Mouse (Mus musculus) neural tube, embryonic 13.5 days (tissue): ENCODE data around the gene Efemp2. TPM values are rescaled to one million over a fixed set of nuclear protein-coding genes. Genes with fewer than 3 reads are reported as not detected.

Experiments
- ATAC-seq: fragments of 200-750 bp; cut with Nextera tagmentation; 2 replicates; pipeline ENCODE4 v1.8.0; 2017; ENCODE audit warnings: low read depth, mild to moderate bottlenecking, moderate TSS enrichment, moderate library complexity
- H3K27ac ChIP-seq: fragments of 300-500 bp; sonication (generic); replicated peaks from 2 replicates; pipeline ENCODE4 v1.5.1; 2015; ENCODE audit warnings: moderate library complexity, mild to moderate bottlenecking, inconsistent platforms
- H3K27me3 ChIP-seq: fragments of 300-500 bp; sonication (generic); 2 replicates; pipeline ENCODE4 v1.6.1; 2015; ENCODE audit warnings: mild to moderate bottlenecking, inconsistent platforms
- H3K36me3 ChIP-seq: fragments of 300-500 bp; sonication (generic); 2 replicates; pipeline ENCODE4 v1.6.1; 2015; ENCODE audit warnings: mild to moderate bottlenecking, inconsistent platforms
- H3K4me1 ChIP-seq: fragments of 300-500 bp; sonication (generic); replicated peaks from 2 replicates; pipeline ENCODE4 v1.6.1; 2015; ENCODE audit warnings: inconsistent platforms
- H3K4me2 ChIP-seq: fragments of 300-500 bp; sonication (generic); 2 replicates; pipeline ENCODE4 v1.6.1; 2015; ENCODE audit warnings: inconsistent platforms, mild to moderate bottlenecking, moderate library complexity
- H3K4me3 ChIP-seq: fragments of 300-500 bp; sonication (generic); 2 replicates; pipeline ENCODE4 v1.5.1; 2015; ENCODE audit warnings: mild to moderate bottlenecking, inconsistent platforms
- H3K9ac ChIP-seq: fragments of 300-500 bp; sonication (generic); 2 replicates; pipeline ENCODE4 v1.6.1; 2015; ENCODE audit warnings: moderate library complexity, mild to moderate bottlenecking, inconsistent platforms
- H3K9me3 ChIP-seq: fragments of 300-500 bp; sonication (generic); 2 replicates; pipeline ENCODE4 v1.6.1; 2016; ENCODE audit warnings: inconsistent platforms
- WGBS: fragments of 180-500 bp; shearing (Covaris S2); methylation state at CpG from one replicate; pipeline ENCODE4 v1.1.7; 2015; 5-methylcytosine and 5-hydroxymethylcytosine counted together
- polyA plus RNA-seq: library from polyadenylated mRNA; unstranded; fragments of >200 nt; fragmentation: Nextera tagmentation; extraction: Ambion mirVana; gene quantifications from 2 replicates; pipeline ENCODE4 v1.2.1, GENCODE M21; 2015

Efemp2 gene
- polyA plus RNA-seq, 1 experiment from 2014 or later = 56.9 TPM

DNA sequence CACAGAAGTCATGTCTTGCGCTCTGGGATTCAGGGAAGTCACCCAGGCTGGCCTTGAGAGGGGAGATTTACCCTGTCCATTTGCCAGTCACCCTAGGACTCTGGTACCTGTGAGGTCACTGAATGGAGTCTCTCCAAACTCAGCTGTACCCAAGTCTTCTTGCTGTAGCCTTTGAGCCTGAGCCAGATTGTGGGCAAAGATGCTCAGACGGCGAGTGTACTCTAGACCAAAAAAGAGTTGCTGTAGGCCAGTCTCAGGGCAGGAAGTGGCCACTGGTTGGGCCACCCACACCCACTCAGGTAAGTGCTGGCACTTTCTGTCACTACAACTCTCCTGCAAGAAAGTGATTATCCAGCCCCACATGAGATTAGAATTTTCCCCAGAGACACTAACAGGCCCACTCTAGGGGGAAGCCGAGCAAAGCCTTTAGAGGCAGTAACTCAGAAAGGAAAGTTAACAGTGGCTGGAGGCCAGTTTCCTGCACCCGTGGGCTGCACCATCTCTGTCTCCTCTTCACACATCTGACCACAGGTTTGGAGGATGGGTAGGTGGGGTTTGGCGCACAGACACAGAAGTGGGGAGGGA, 6.7 kb upstream of the Efemp2 start:
- Histone ChIP-seq H3K36me3 (peaks cover 54% of the 10 kb centered on the region), H3K4me3 (no peak overlapping the region), H3K9me3 (no peaks in the 10 kb centered on the region), H3K27ac (no peak overlapping the region), H3K4me1 (peaks cover 18% of the 10 kb centered on the region), H3K9ac (no peak overlapping the region), H3K27me3 (no peaks in the 10 kb centered on the region), H3K4me2 (no peak overlapping the region)
- WGBS = 95% methylated on average over 6 of the region's 6 CpGs
- ATAC-seq = no peak

- peaks cover 42% of the 10 kb centered on the region for H3K36me3 ChIP-seq
- no peak within 1 kb of the TSS for H3K4me2 ChIP-seq
- ATAC-seq = no peak
- no peak within 1 kb of the TSS for H3K9ac ChIP-seq
- H3K27ac ChIP-seq = no peak within 1 kb of the TSS
- no peaks in the 10 kb centered on the region for H3K9me3 ChIP-seq
- H3K4me1 ChIP-seq = peaks cover 18% of the 10 kb centered on the region
- no peak within 1 kb of the TSS for H3K4me3 ChIP-seq
- no peaks in the 10 kb centered on the region for H3K27me3 ChIP-seq
- WGBS = 63% methylated on average over 5 of the region's 5 CpGs
Measured at GRCm38 (mm10) chr19:5468374-5468773, 5.4 kb upstream of the Efemp2 start, which contains the start of gene Ctsw. Ctsw (minus strand) TSS chr19:5468507.

DNA sequence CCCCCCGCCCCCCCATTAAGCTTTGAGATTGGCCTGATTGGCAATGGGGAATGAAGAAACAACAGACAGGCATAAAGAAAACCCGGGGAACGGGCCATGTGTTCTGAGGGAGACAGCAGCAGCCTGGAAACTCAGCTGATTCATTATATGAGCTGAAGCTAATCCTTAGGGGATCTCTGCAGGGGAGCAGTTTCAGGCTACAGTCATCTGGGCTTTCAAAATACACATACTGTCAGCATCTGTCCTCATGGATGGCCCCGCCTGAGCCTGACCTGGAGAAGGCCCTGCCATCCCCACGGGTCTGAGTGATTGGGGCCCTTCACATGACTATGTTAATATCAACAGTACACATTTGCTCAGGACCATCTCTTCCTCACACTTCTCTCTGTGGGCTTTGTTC, 1.9 kb upstream of the Efemp2 start:
- Histone ChIP-seq H3K4me2 (no peak overlapping the region), H3K4me3 (no peak overlapping the region), H3K9ac (no peak overlapping the region), H3K4me1 (peaks cover 29% of the 10 kb centered on the region), H3K27me3 (no peaks in the 10 kb centered on the region), H3K36me3 (peaks cover 14% of the 10 kb centered on the region), H3K9me3 (no peaks in the 10 kb centered on the region), H3K27ac (peak overlapping the region; percentile 30; the same call in 1 of the 2 replicates)
- ATAC-seq = no peak
- WGBS = 44% methylated on average over 5 of the region's 5 CpGs

- Histone ChIP-seq H3K27me3 (no peaks in the 10 kb centered on the region), H3K4me1 (peaks cover 38% of the 10 kb centered on the region), H3K9ac (no peak overlapping the region), H3K9me3 (no peaks in the 10 kb centered on the region), H3K27ac (no peak overlapping the region), H3K36me3 (peaks cover 4% of the 10 kb centered on the region), H3K4me3 (no peak overlapping the region), H3K4me2 (no peak overlapping the region)
- WGBS = 82% methylated on average over 3 of the region's 3 CpGs
- ATAC-seq = no peak
Measured at GRCm38 (mm10) chr19:5472857-5473256, 897 bp upstream of the Efemp2 start.

GRCm38 (mm10) chr19:5474281-5475068, 721 bp downstream of the Efemp2 start:
- WGBS = 1% methylated on average over 48 of the region's 68 CpGs
- peak overlapping the region; percentile 52 for H3K4me3 ChIP-seq
- peaks cover 40% of the 10 kb centered on the region for H3K4me1 ChIP-seq
- H3K36me3 ChIP-seq = 0 out of 2 replicates have a peak, but pooled peaks cover 13% of the 10 kb centered on the region
- peak overlapping the region; percentile 72 for H3K9ac ChIP-seq
- no peaks in the 10 kb centered on the region for H3K27me3 ChIP-seq
- no peaks in the 10 kb centered on the region for H3K9me3 ChIP-seq
- H3K4me2 ChIP-seq = peak overlapping the region; percentile 83
- ATAC-seq = peak; percentile 46
- peak overlapping the region; percentile 74 for H3K27ac ChIP-seq

- Histone ChIP-seq H3K9ac (peak overlapping the region; percentile 72), H3K9me3 (no peaks in the 10 kb centered on the region), H3K36me3 (peaks cover 18% of the 10 kb centered on the region; the same call in 1 of the 2 replicates), H3K4me3 (peak overlapping the region; percentile 52), H3K4me2 (peak overlapping the region; percentile 83), H3K27me3 (no peaks in the 10 kb centered on the region), H3K27ac (peak overlapping the region; percentile 74), H3K4me1 (peaks cover 40% of the 10 kb centered on the region)
- ATAC-seq = peak; percentile 28; the same call in 1 of the 2 replicates
- WGBS = 21% methylated on average over 13 of the region's 13 CpGs
Measured at GRCm38 (mm10) chr19:5475069-5475714, 1.4 kb downstream of the Efemp2 start.

DNA sequence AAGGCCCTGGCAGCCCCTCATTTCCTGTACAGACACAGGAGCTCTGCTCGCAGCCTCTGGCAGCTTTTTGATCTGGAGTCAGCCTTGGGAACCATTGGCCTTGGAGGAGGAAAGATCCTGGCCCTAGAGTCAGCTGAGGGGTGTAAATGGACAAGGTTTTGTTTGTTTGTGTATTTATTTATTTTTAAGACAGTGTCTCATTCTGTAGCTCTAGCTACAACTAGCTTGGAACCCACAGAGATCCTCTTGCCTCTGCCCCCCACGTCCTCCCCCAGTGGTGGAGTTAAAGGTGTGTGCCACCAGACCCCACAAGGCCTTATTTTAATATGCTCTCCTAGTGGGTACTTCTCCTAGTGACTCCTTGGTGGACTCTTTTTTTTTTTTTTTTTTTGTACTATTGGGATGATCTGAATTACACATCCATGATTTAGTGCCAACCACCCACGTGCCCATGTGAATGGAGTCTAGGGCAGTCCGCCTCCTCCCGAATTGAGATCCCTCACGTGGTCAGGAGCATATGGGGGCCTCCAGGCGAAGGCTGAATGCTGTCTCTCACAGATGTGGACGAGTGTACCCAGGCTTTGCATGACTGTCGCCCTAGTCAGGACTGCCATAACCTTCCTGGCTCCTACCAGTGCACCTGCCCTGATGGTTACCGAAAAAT, 3.4 kb downstream of the Efemp2 start:
- peaks cover 40% of the 10 kb centered on the region for H3K4me1 ChIP-seq
- no peak for ATAC-seq
- H3K36me3 ChIP-seq = peaks cover 37% of the 10 kb centered on the region
- no peaks in the 10 kb centered on the region for H3K9me3 ChIP-seq
- whole genome bisulfite sequencing = 73% methylated on average over 10 of the region's 10 CpGs
- no peak overlapping the region for H3K27ac ChIP-seq
- H3K9ac ChIP-seq = no peak overlapping the region
- no peaks in the 10 kb centered on the region for H3K27me3 ChIP-seq
- no peak overlapping the region for H3K4me2 ChIP-seq
- no peak overlapping the region for H3K4me3 ChIP-seq

DNA sequence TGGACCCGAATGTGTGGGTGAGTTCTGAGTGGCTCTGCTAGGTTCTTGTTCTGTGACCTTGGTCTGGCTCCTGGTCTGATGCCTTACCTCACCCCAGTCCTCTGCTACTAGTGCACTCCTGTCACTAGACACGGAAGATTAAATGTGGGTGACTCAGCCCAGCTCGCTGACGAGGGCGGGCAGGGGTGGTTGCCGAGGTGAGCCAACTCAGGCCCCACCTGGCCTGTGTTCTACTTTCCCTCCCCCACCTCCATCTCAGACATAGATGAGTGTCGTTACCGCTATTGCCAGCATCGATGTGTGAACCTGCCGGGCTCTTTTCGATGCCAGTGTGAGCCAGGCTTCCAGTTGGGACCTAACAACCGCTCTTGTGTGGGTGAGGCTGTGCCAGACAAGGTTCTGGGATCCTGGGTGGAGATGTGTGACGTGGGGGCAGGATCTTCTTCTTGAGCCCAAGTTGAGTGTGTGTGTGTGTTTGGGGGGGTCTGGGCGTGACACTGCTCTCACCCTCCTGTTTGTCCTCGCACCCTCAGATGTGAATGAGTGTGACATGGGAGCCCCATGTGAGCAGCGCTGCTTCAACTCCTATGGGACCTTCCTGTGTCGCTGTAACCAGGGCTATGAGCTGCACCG, 4.0 kb downstream of the Efemp2 start:
- no peak overlapping the region for H3K9ac ChIP-seq
- peaks cover 44% of the 10 kb centered on the region for H3K36me3 ChIP-seq
- 90% methylated on average over 18 of the region's 18 CpGs for WGBS
- no peak overlapping the region for H3K27ac ChIP-seq
- peaks cover 40% of the 10 kb centered on the region for H3K4me1 ChIP-seq
- H3K4me2 ChIP-seq = no peak overlapping the region
- H3K4me3 ChIP-seq = no peak overlapping the region
- no peak for ATAC-seq
- H3K9me3 ChIP-seq = no peaks in the 10 kb centered on the region
- no peaks in the 10 kb centered on the region for H3K27me3 ChIP-seq

GRCm38 (mm10) chr19:5480016-5480415, 6.3 kb downstream of the Efemp2 start:
- Histone ChIP-seq H3K27me3 (no peaks in the 10 kb centered on the region), H3K4me3 (no peak overlapping the region), H3K36me3 (peaks cover 66% of the 10 kb centered on the region), H3K9ac (no peak overlapping the region), H3K27ac (no peak overlapping the region), H3K4me1 (peaks cover 27% of the 10 kb centered on the region), H3K9me3 (no peaks in the 10 kb centered on the region), H3K4me2 (no peak overlapping the region)
- ATAC-seq = no peak
- 92% methylated on average over 10 of the region's 10 CpGs for WGBS

- Histone ChIP-seq H3K36me3 (peaks cover 80% of the 10 kb centered on the region), H3K4me2 (no peak overlapping the region), H3K9me3 (no peaks in the 10 kb centered on the region), H3K9ac (no peak overlapping the region), H3K4me3 (no peak overlapping the region), H3K4me1 (peaks cover 20% of the 10 kb centered on the region), H3K27me3 (no peaks in the 10 kb centered on the region), H3K27ac (no peak overlapping the region)
- no peak for ATAC-seq
- WGBS = 93% methylated on average over 10 of the region's 10 CpGs
Measured at GRCm38 (mm10) chr19:5481398-5481797, 7.6 kb downstream of the Efemp2 start.

DNA sequence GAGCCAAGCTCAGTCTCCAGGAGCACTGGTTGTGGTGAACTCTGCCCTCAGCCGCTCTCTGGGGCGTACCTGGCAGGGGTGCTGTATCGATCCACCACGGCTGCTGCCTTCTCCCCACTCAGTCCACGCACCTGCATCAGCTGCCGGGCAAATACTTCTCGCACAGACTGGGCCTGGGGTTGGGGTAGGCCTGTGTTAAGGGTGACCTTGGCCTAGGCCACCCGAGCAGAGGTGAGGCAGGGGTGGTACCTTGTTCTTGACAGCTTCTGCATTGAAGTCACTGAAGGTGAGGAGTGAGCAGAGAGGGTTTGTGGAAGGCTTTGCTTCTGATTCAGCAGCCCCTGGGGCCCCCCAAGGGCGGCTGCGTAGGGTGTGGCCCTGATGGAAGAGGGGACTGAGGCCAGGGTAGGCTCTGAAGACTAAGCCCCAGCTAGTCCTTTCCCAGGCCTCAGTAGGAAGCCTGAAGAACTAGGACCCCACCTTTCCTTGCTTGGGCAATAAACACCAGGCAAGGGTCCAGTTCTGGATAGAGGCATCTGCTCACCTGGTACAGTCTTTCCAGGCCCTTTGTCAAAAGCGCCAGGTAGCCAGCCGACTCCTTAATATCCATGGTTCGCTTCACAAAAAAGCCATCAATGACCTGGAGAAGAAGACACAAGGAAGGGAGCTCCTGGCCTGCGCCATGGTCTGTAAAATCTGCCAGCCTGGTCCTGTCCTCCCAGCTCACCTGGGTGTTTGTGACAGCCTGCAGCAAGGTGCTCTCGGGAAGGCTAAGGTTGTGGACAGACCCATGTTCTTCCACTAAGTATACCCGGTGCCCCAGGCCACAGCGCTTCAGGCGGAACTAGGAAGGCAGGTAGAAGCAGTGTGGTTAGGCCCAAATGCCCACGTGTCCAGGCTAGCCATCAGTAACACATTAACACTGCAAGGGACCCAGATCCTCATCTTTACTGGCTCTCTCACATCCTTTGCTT, 9.9 kb downstream of the Efemp2 start:
- Histone ChIP-seq H3K4me2 (no peak overlapping the region), H3K36me3 (peaks cover 77% of the 10 kb centered on the region), H3K27ac (no peak overlapping the region), H3K4me3 (no peak overlapping the region), H3K27me3 (no peaks in the 10 kb centered on the region), H3K4me1 (peaks cover 21% of the 10 kb centered on the region), H3K9me3 (no peaks in the 10 kb centered on the region), H3K9ac (no peak overlapping the region)
- no peak for ATAC-seq
- WGBS = 96% methylated on average over 19 of the region's 19 CpGs
